Mouse (Mus musculus): ENCODE results near the gene Micu1. TPM values are rescaled to one million over a fixed set of nuclear protein-coding genes. Genes with fewer than 3 reads are reported as not detected.

The Micu1 gene
- polyA plus RNA-seq, 1 experiment from 2014 or later = 42.5 TPM

- Histone ChIP-seq H3K9me3 (ENCODE audit: control insufficient read depth, low read length) (no peaks in the 10 kb centered on the region), H3K4me3 (ENCODE audit: control insufficient read depth in 1 of 2, insufficient read depth in 1 of 2, low read depth in 1 of 2, low read length in 2 of 2) (no peak overlapping the region), H3K4me2 (ENCODE audit: low read length) (no peak overlapping the region), H3K36me3 (ENCODE audit: control insufficient read depth, insufficient read depth, low read length) (no peaks in the 10 kb centered on the region), H3K27me3 (ENCODE audit: control insufficient read depth, insufficient read depth, low read length) (no peaks in the 10 kb centered on the region), H3K27ac (replicated peaks in 1 of 2; ENCODE audit: control insufficient read depth in 1 of 2, insufficient read depth in 1 of 2, low read depth in 2 of 2, low read length in 2 of 2) (no peak overlapping the region), H3K4me1 (ENCODE audit: control insufficient read depth in 2 of 2, insufficient read depth in 2 of 2, low read length in 2 of 2) (peaks cover 0 to 2% of the 10 kb centered on the region in 2 experiments; a peak in 1 of 4 replicates), H3K9ac (ENCODE audit: low read length) (no peak overlapping the region)
- 92% methylated on average over 5 of the region's 5 CpGs for WGBS
- no peak for ATAC-seq (ENCODE audit: insufficient number of reproducible peaks, insufficient read depth, low FRiP score, low read depth)
Observed at GRCm38 (mm10) chr10:59820886-59821285, 118.6 kb downstream of the Micu1 start.

- Histone ChIP-seq H3K27ac (replicated peaks in 1 of 2; ENCODE audit: control insufficient read depth in 1 of 2, insufficient read depth in 1 of 2, low read depth in 2 of 2, low read length in 2 of 2) (no peak overlapping the region), H3K27me3 (ENCODE audit: control insufficient read depth, insufficient read depth, low read length) (no peaks in the 10 kb centered on the region), H3K4me1 (ENCODE audit: control insufficient read depth in 2 of 2, insufficient read depth in 2 of 2, low read length in 2 of 2) (peaks cover 0 to 2% of the 10 kb centered on the region in 2 experiments; a peak in 1 of 4 replicates), H3K9me3 (ENCODE audit: control insufficient read depth, low read length) (no peaks in the 10 kb centered on the region), H3K4me2 (ENCODE audit: low read length) (no peak overlapping the region), H3K9ac (ENCODE audit: low read length) (no peak overlapping the region), H3K4me3 (ENCODE audit: control insufficient read depth in 1 of 2, insufficient read depth in 1 of 2, low read depth in 1 of 2, low read length in 2 of 2) (no peak overlapping the region), H3K36me3 (ENCODE audit: control insufficient read depth, insufficient read depth, low read length) (no peaks in the 10 kb centered on the region)
- 96% methylated on average over 7 of the region's 7 CpGs for WGBS
- ATAC-seq (ENCODE audit: insufficient number of reproducible peaks, insufficient read depth, low FRiP score, low read depth) = no peak
Observed at GRCm38 (mm10) chr10:59821334-59822066, 119.2 kb downstream of the Micu1 start.

GRCm38 (mm10) chr10:59822857-59823256 is 120.6 kb downstream of the Micu1 start:
- no peak overlapping the region for H3K4me3 ChIP-seq (ENCODE audit: control insufficient read depth in 1 of 2, insufficient read depth in 1 of 2, low read depth in 1 of 2, low read length in 2 of 2)
- no peak overlapping the region for H3K27ac ChIP-seq (replicated peaks in 1 of 2; ENCODE audit: control insufficient read depth in 1 of 2, insufficient read depth in 1 of 2, low read depth in 2 of 2, low read length in 2 of 2)
- no peaks in the 10 kb centered on the region for H3K9me3 ChIP-seq (ENCODE audit: control insufficient read depth, low read length)
- no peak overlapping the region for H3K9ac ChIP-seq (ENCODE audit: low read length)
- H3K27me3 ChIP-seq (ENCODE audit: control insufficient read depth, insufficient read depth, low read length) = no peaks in the 10 kb centered on the region
- no peak for ATAC-seq (ENCODE audit: insufficient number of reproducible peaks, insufficient read depth, low FRiP score, low read depth)
- H3K4me2 ChIP-seq (ENCODE audit: low read length) = no peak overlapping the region
- peaks cover 8% of the 10 kb centered on the region for H3K36me3 ChIP-seq (ENCODE audit: control insufficient read depth, insufficient read depth, low read length)
- H3K4me1 ChIP-seq (ENCODE audit: control insufficient read depth in 2 of 2, insufficient read depth in 2 of 2, low read length in 2 of 2) = peaks cover 0 to 2% of the 10 kb centered on the region in 2 experiments; a peak in 1 of 4 replicates
- WGBS = 88% methylated on average over 10 of the region's 10 CpGs

- 0 out of 2 replicates have a peak, but pooled peaks cover 4% of the 10 kb centered on the region for H3K9me3 ChIP-seq (ENCODE audit: control insufficient read depth, low read length)
- H3K4me1 ChIP-seq (ENCODE audit: control insufficient read depth in 2 of 2, insufficient read depth in 2 of 2, low read length in 2 of 2) = no peaks in the 10 kb centered on the region; a peak in 1 of 4 replicates
- no peak for ATAC-seq (ENCODE audit: insufficient number of reproducible peaks, insufficient read depth, low FRiP score, low read depth)
- no peak overlapping the region for H3K4me3 ChIP-seq (ENCODE audit: control insufficient read depth in 1 of 2, insufficient read depth in 1 of 2, low read depth in 1 of 2, low read length in 2 of 2)
- H3K36me3 ChIP-seq (ENCODE audit: control insufficient read depth, insufficient read depth, low read length) = peaks cover 28% of the 10 kb centered on the region
- no peak overlapping the region for H3K27ac ChIP-seq (replicated peaks in 1 of 2; ENCODE audit: control insufficient read depth in 1 of 2, insufficient read depth in 1 of 2, low read depth in 2 of 2, low read length in 2 of 2)
- no peak overlapping the region for H3K4me2 ChIP-seq (ENCODE audit: low read length)
- no peak overlapping the region for H3K9ac ChIP-seq (ENCODE audit: low read length)
- WGBS = 69% methylated on average over 16 of the region's 16 CpGs
- H3K27me3 ChIP-seq (ENCODE audit: control insufficient read depth, insufficient read depth, low read length) = no peaks in the 10 kb centered on the region
Observed at GRCm38 (mm10) chr10:59825137-59825812, 123.0 kb downstream of the Micu1 start.

- H3K36me3 ChIP-seq (ENCODE audit: control insufficient read depth, insufficient read depth, low read length) = peaks cover 28% of the 10 kb centered on the region
- H3K4me3 ChIP-seq (ENCODE audit: control insufficient read depth in 1 of 2, insufficient read depth in 1 of 2, low read depth in 1 of 2, low read length in 2 of 2) = no peak overlapping the region
- H3K9me3 ChIP-seq (ENCODE audit: control insufficient read depth, low read length) = 0 out of 2 replicates have a peak, but pooled peaks cover 4% of the 10 kb centered on the region
- H3K4me1 ChIP-seq (ENCODE audit: control insufficient read depth in 2 of 2, insufficient read depth in 2 of 2, low read length in 2 of 2) = no peaks in the 10 kb centered on the region
- no peak overlapping the region for H3K9ac ChIP-seq (ENCODE audit: low read length)
- WGBS = 92% methylated on average over 6 of the region's 6 CpGs
- no peaks in the 10 kb centered on the region for H3K27me3 ChIP-seq (ENCODE audit: control insufficient read depth, insufficient read depth, low read length)
- H3K4me2 ChIP-seq (ENCODE audit: low read length) = no peak overlapping the region
- ATAC-seq (ENCODE audit: insufficient number of reproducible peaks, insufficient read depth, low FRiP score, low read depth) = no peak
- no peak overlapping the region for H3K27ac ChIP-seq (replicated peaks in 1 of 2; ENCODE audit: control insufficient read depth in 1 of 2, insufficient read depth in 1 of 2, low read depth in 2 of 2, low read length in 2 of 2)
Observed at GRCm38 (mm10) chr10:59829886-59830285, 127.6 kb downstream of the Micu1 start.

GRCm38 (mm10) chr10:59831950-59832349 is 129.7 kb downstream of the Micu1 start:
- peaks cover 28% of the 10 kb centered on the region for H3K36me3 ChIP-seq (ENCODE audit: control insufficient read depth, insufficient read depth, low read length)
- no peak overlapping the region; a peak in 1 of 4 replicates for H3K27ac ChIP-seq (replicated peaks in 1 of 2; ENCODE audit: control insufficient read depth in 1 of 2, insufficient read depth in 1 of 2, low read depth in 2 of 2, low read length in 2 of 2)
- H3K4me3 ChIP-seq (ENCODE audit: control insufficient read depth in 1 of 2, insufficient read depth in 1 of 2, low read depth in 1 of 2, low read length in 2 of 2) = no peak overlapping the region
- H3K9me3 ChIP-seq (ENCODE audit: control insufficient read depth, low read length) = 0 out of 2 replicates have a peak, but pooled peaks cover 4% of the 10 kb centered on the region
- H3K4me1 ChIP-seq (ENCODE audit: control insufficient read depth in 2 of 2, insufficient read depth in 2 of 2, low read length in 2 of 2) = no peaks in the 10 kb centered on the region
- no peak for ATAC-seq (ENCODE audit: insufficient number of reproducible peaks, insufficient read depth, low FRiP score, low read depth)
- no peak overlapping the region for H3K9ac ChIP-seq (ENCODE audit: low read length)
- H3K27me3 ChIP-seq (ENCODE audit: control insufficient read depth, insufficient read depth, low read length) = no peaks in the 10 kb centered on the region
- 62% methylated on average over 7 of the region's 7 CpGs for WGBS
- H3K4me2 ChIP-seq (ENCODE audit: low read length) = no peak overlapping the region

- no peaks in the 10 kb centered on the region for H3K9me3 ChIP-seq (ENCODE audit: control insufficient read depth, low read length)
Observed at GRCm38 (mm10) chr10:59835301-59836155, 133.3 kb downstream of the Micu1 start.

More at GRCm38 (mm10) chr10:59835301-59836155, 133.3 kb downstream of the Micu1 start:
- H3K36me3 ChIP-seq (ENCODE audit: control insufficient read depth, insufficient read depth, low read length) = no peaks in the 10 kb centered on the region
- no peak for ATAC-seq (ENCODE audit: insufficient number of reproducible peaks, insufficient read depth, low FRiP score, low read depth)
- no peak overlapping the region for H3K27ac ChIP-seq (replicated peaks in 1 of 2; ENCODE audit: control insufficient read depth in 1 of 2, insufficient read depth in 1 of 2, low read depth in 2 of 2, low read length in 2 of 2)
- peaks cover 0 to 2% of the 10 kb centered on the region in 2 experiments; a peak in 1 of 4 replicates for H3K4me1 ChIP-seq (ENCODE audit: control insufficient read depth in 2 of 2, insufficient read depth in 2 of 2, low read length in 2 of 2)
- no peak overlapping the region for H3K9ac ChIP-seq (ENCODE audit: low read length)
- no peak overlapping the region for H3K4me2 ChIP-seq (ENCODE audit: low read length)
- H3K27me3 ChIP-seq (ENCODE audit: control insufficient read depth, insufficient read depth, low read length) = no peaks in the 10 kb centered on the region
- WGBS = 73% methylated on average over 14 of the region's 14 CpGs
- H3K4me3 ChIP-seq (ENCODE audit: control insufficient read depth in 1 of 2, insufficient read depth in 1 of 2, low read depth in 1 of 2, low read length in 2 of 2) = no peak overlapping the region

Data from heart, embryonic 14.5 days (tissue).